Comparison of ENCODE assay signal across 28 mouse cellular contexts in the genomic region with DNA sequence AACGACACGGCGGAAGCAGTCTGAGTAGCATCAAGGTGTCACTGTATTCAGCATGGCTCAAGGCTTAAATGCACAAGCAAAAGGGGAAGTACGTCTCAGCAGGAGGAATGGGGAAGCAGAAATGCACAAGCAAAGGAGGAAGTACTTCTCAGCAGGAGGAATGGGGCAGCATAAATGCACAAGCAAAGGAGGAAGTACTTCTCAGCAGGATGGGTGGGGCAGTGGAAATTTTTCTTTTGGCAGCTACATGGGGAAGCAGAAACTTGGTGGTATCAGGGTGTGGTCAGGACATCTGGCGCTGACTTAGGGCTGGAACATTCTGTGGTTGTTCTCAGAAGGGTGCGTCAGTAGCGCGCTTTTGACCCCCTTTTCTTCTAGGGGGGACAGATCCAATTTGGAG. TPM values are rescaled to one million over a fixed set of nuclear protein-coding genes. Genes with fewer than 3 reads are reported as not detected.
"Had no signal": no experiment of that assay in that cellular context is flagged by ENCODE, and none has a peak within 500 bp of the region (broad histone marks: within the 10 kb centered on the region; RNA-seq: fewer than 3 reads in every experiment).

No protein-coding gene starts in this region.

RNA-seq across cellular contexts. Expression of a gene that starts 12.1 kb away (rescaled TPM):
- total RNA-seq: heart, adult 18-20 months; heart, postnatal 10 days; heart, postnatal 4 days; layer of hippocampus, adult 2 months; layer of hippocampus, postnatal 10 days; layer of hippocampus, postnatal 25 days; left cerebral cortex, adult 2 months; left cerebral cortex, postnatal 14 days; left cerebral cortex, postnatal 36 days had no signal
- polyA plus RNA-seq: heart, embryonic 10.5 days; heart, embryonic 12.5 days; heart, embryonic 14.5 days; hindbrain, embryonic 10.5 days; hindbrain, embryonic 12.5 days; hindbrain, embryonic 14.5 days; hindbrain, embryonic 16.5 days; inflammation-experienced regulatory T-cells, adult 6 months; kidney, embryonic 14.5 days; kidney, embryonic 16.5 days; limb, embryonic 10.5 days; limb, embryonic 12.5 days; liver, embryonic 11.5 days; liver, embryonic 13.5 days had no signal

RNA-seq across cellular contexts. Expression of a gene that starts 42.9 kb away (rescaled TPM):
- total RNA-seq: gastrocnemius, adult 18-20 months; gastrocnemius, adult 8-10 months; gastrocnemius, postnatal 14 days; gastrocnemius, postnatal 36 days; heart, adult 18-20 months; heart, postnatal 10 days; heart, postnatal 25 days; heart, postnatal 4 days; layer of hippocampus, adult 2 months; layer of hippocampus, postnatal 10 days; layer of hippocampus, postnatal 25 days; left cerebral cortex, adult 2 months; left cerebral cortex, postnatal 14 days; left cerebral cortex, postnatal 36 days had no signal
- polyA plus RNA-seq: heart, embryonic 10.5 days; heart, embryonic 12.5 days had no signal
